Mouse (Mus musculus): ENCODE data around the gene Anapc2.

The Anapc2 gene

GRCm38 (mm10) chr2:25305587-25306359, 33.5 kb downstream of the Anapc2 start:
- no peak for DNase-seq

GRCm38 (mm10) chr2:25310180-25310579, 37.9 kb downstream of the Anapc2 start:
- DNase-seq, result no peak

GRCm38 (mm10) chr2:25310969-25311368, 38.7 kb downstream of the Anapc2 start:
- no peak for DNase-seq

DNA sequence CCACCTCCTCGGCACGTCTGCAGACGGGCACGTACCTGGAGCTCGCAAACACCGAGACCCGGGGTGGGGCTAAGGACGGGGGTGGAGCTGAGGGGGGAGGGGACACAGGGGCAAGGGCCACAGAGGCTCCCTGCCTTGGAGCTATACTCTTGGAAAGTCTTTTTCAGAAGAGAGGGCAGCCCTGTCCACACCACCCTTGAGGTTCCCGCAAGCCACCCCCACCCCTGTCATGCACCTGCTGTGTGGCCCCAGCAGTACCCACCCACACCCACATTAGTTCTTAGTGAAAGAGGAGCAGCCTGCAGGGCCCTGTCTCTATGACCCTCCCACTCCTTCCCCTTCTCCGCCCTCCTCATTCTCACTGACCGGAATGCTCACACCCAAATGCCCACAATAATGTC, 39.2 kb downstream of the Anapc2 start:
- DNase-seq, result no peak

DNA sequence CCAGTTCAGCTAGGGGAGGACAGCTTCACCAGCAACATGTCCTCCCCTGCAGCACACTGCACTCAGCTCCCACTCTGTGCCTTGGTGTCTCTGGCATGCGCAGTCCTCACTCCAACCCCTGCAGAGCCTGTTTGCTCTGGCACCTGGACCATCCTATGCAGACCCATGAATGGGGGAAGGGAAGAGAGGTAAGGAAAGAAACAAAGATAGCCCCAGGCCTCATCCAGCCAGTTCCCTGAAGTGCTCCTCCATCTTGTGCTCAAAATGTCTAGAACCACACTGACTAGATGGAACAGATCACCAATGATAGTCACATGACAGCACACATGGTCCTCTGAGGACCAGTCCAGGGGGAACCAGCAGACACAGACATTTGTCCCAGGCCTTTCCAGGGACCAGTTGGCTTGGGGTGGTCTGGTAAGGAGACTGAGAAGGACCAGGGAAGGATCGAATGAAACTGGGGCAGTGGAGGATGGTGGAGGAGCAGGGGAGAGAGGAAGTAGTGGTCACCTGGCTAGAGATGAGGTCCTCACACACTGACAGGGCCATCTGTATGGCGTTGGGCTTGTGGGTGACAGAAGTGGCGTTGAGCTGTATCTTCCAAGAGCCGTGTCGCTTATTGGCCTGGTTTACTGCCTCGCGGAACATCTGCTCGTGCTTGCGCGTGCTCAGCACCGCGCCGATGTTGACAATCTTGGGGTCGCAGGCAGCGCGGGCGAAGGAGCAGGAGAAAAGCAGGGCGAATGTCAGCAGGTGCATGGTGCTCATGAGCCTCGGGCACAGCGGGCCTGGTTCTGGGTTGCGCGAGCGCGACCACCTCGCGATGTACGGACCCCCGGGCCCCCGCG, 46.1 kb downstream of the Anapc2 start:
- DNase-seq, result no peak

- peak; percentile 68 for DNase-seq
Observed at GRCm38 (mm10) chr2:25318971-25319773, 46.9 kb downstream of the Anapc2 start, which contains the start of gene Grin1. Gene Grin1, minus strand, starts transcription at chr2:25319187.

DNA sequence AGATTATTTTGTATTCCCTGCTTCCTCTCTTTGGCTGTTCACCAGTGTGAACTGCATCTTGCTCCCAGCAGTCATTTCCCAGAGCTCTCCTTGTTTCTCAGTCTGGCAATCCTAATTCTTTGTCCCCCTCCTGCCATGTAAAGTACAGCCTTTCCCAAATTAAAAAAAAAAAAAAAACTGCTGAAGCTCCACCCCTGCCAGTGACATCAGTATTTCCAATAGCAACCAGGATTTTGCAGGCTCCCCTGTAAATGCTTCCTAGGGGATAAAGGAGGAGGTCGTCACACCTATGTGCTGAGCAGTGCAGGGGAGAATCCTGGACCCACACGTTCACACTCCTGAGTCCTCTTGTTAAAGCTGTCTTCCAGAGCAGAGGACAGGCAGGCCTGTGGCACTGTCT, 47.8 kb downstream of the Anapc2 start:
- no peak for DNase-seq

DNA sequence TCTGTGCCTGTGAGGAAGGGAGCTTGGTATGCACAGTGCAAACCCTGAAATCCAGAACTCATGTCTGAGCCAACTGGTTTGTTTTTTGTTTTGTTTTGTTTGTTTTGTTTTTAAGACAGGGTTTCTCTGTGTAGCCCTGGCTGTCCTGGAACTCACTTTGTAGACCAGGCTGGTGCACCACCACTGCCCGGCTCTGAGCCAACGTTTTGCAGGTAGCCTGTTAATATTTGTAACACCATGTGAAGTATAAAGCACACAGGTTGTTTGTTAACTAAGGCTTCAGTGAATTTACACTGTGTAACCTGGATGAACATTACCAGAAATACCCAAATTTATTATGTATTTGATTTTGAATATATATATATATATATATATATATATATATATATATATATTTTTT, 53.8 kb downstream of the Anapc2 start:
- no peak for DNase-seq

DNA sequence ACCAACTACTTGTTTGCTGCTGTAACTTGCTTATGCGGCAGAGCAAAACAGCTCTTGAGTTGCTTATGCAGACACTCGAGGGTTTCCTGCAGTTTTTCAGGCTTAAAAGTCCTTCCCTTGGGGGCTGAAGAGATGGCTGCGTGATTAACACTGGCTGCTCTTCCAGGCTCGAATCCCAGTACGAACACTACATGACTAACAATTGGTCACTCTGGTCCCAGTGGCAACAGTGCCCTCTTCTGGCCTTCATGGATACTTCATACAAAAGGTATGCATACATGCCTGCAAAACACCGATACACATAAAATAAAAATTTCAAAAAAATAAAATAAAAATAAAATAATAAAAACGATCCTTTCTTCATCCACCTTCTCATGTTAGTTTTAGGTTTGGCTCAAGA, 56.2 kb downstream of the Anapc2 start:
- no peak for DNase-seq

DNA sequence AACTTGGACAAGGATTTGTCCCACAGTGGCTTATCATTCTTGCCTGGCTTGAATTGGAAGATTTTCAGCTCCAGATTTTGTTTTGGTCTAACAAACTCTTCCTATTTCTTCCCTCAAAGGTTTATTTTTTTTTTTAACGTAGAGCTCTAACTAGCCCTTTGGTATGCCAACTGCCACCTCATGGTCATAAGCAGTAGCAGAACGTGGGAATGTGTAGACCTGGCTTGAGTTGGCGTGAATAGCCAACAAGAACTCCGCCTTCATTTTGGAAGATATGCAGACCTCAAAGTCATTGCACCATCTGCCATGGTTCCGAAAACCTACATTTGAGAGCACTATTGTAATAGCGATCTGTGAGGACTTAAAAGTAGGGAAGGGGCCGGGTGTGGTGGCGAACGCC, 59.2 kb downstream of the Anapc2 start:
- no peak for DNase-seq

DNA sequence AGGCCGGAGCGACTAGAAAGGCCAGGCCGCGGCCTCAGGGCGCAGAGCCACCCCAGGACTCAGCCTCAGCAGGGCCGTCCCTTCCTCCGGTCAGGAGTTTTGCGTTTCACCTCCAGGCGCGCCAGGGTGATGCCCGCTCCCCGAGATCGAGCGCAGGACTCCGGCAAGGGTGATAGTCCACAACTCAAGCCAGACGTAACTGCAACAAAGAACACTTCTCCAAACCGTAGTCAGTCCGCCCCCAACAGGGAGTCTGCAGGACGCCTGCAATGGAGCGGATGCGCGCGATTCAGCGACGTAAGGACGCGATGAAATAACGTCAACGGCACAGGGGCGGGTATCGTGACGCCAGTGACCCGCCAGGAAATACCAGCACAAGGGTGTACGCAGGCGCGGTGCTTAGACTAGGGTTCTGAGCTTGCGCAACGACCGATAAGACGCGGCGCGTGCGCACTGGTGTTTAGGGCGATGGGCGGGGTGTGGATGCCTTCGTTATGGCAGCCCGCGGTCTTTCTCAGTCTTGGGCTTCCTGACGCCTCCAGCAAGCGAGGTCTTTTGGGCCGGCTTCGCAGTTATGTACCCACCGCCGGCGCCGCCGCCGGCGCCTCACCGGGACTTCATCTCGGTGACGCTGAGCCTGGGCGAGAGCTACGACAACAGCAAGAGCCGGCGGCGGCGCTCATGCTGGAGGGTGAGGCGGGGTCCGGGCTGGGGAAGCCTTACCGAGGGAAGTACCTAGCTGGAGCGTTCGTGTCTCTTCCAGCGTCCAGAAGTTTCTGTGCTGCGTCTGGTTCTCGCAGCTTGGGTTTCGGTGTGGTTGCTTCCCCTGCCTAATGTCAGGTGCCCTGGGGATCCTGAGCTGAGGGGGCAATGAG, 60.2 kb downstream of the Anapc2 start, which contains the start of gene Man1b1:
TSS of gene Man1b1 (plus strand) at position 53 of the 875 bp plus-strand sequence.
- DNase-seq, result peak; percentile 99

DNA sequence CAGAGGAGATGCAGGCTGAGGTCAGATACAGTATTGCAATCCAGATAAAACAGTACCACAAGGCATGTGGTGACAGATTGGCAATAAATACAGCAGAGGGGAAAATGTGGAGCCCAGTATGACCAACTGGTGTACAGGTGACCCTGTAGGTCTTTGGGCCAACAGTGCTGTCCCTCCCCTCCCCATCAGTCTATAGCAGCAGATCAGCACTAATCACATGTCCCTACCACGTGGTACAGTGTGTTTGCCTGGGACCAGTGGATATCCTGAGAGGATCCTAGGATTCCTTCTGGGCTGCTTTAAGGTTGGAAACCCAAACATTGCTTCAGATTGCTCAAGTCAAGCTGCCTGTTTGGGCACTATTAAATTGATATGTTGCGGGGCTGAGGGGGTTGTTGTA, 61.3 kb downstream of the Anapc2 start:
- DNase-seq, result no peak

Data from thymus, postnatal 25 days (tissue).